Mouse (Mus musculus): ENCODE measurements around the gene Serpinh1. TPM values are rescaled to one million over a fixed set of nuclear protein-coding genes. Genes with fewer than 3 reads are reported as not detected.

Gene Serpinh1
- total and polyA plus RNA-seq, 2 experiments, result 11.7 to 16.2 TPM

DNA sequence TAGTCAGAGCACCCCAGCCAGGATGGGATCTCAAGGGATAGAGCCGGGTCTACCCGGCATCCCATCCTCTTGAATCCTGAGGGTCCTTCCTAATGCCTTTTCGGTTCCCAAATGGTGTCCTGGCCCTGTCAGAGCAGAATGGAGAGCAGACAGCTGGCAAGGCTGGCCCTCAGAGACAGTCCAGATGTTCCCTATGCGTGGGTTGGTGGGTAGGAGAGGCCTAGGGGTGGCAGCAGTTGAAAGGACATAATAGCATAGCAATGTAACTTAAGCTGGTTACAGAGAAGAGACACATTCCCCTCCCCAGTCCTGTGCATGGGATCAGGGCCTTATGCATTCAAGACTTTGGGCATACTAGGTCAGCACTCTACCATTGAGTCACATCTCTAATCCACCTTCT is 42.3 kb upstream of the Serpinh1 start:
- H3K4me3 ChIP-seq (ENCODE audit: insufficient read depth, low read depth, low read length), result no peak overlapping the region
- no peaks in the 10 kb centered on the region for H3K4me1 ChIP-seq (ENCODE audit: control insufficient read depth, insufficient read depth, low read length)
- no peak overlapping the region for H3K27ac ChIP-seq (replicated peaks; ENCODE audit: insufficient read depth, low read depth, low read length)
- no peaks in the 10 kb centered on the region for H3K36me3 ChIP-seq (ENCODE audit: control insufficient read depth, insufficient read depth, low read length)
- no peak for DNase-seq (ENCODE audit: extremely low read depth, low read depth, low spot score)
- TF ChIP-seq CTCF (IDR thresholded peaks at IDR 0.05; ENCODE audit: low read depth, low read length) (no peak), POLR2A (IDR thresholded peaks at IDR 0.05; ENCODE audit: extremely low read depth, insufficient read depth, low read length) (no peak)
- no peak overlapping the region for H3K9ac ChIP-seq (ENCODE audit: low read depth, low read length)
- H3K27me3 ChIP-seq (ENCODE audit: control insufficient read depth, insufficient read depth, low read length), result no peaks in the 10 kb centered on the region
- no peaks in the 10 kb centered on the region for H3K79me2 ChIP-seq (ENCODE audit: control insufficient read depth, insufficient read depth, low read length)
- WGBS, result 91% methylated on average over 4 of the region's 4 CpGs

DNA sequence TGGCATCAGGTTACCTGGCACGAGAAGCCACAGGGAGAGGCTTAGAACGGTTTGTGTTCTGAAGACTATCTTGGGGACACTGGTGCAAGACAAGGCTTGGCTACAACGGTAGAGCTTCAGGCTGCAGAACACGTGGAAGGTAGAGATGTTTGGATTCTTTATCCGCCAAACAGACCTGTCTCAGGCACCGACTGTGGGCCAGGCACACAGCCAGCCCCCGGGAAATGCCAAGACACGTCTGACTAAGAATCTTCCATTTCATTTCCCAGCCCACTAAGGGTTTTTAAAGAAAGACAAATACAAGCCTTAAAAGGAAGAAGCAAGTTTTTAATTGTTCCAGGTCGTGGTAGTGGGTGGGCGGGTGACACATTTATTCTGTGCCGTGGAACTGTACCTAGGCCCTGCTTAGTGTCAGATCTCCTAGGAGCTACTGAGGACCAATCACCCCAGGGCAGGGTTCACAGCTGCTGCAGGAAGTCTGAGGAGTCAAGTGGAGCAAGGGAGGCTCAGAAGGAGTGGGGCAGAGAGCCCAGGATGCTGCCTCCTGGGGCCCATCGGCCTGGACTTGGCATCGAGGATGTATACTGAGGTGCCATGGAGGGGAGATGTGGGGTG is 40.8 kb upstream of the Serpinh1 start:
- no peak for TF ChIP-seq CTCF (IDR thresholded peaks at IDR 0.05; ENCODE audit: low read depth, low read length)
- no peak for TF ChIP-seq POLR2A (IDR thresholded peaks at IDR 0.05; ENCODE audit: extremely low read depth, insufficient read depth, low read length)
- 86% methylated on average over 13 of the region's 13 CpGs for WGBS
- DNase-seq (ENCODE audit: extremely low read depth, low read depth, low spot score), result no peak

DNA sequence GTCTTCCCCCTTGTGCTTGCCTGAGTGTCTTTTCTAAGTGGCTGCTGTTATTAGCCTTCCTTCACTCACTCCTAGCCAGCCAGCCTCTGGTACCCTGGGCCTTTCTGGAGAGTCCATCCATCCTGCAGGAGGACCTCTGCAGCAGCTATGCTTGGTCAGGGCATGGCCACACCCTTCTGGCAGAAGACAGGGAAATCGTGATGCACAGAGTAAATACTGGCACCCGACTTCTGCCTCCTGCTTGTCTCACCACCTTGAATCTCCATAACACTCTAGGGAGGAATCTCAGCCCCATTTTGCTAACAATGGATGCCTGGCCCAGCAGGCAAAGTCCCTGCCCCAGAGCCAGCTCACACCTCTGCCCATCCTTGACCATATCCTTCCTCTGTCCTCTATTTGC is 39.7 kb upstream of the Serpinh1 start:
- no peak for TF ChIP-seq CTCF (IDR thresholded peaks at IDR 0.05; ENCODE audit: low read depth, low read length)
- no peak for TF ChIP-seq POLR2A (IDR thresholded peaks at IDR 0.05; ENCODE audit: extremely low read depth, insufficient read depth, low read length)
- Histone ChIP-seq H3K9ac (ENCODE audit: low read depth, low read length) (no peak overlapping the region), H3K4me1 (ENCODE audit: control insufficient read depth, insufficient read depth, low read length) (no peaks in the 10 kb centered on the region), H3K27me3 (ENCODE audit: control insufficient read depth, insufficient read depth, low read length) (no peaks in the 10 kb centered on the region), H3K27ac (replicated peaks; ENCODE audit: insufficient read depth, low read depth, low read length) (no peak overlapping the region), H3K79me2 (ENCODE audit: control insufficient read depth, insufficient read depth, low read length) (no peaks in the 10 kb centered on the region), H3K4me3 (ENCODE audit: insufficient read depth, low read depth, low read length) (no peak overlapping the region), H3K36me3 (ENCODE audit: control insufficient read depth, insufficient read depth, low read length) (no peaks in the 10 kb centered on the region)
- DNase-seq (ENCODE audit: extremely low read depth, low read depth, low spot score), result no peak
- WGBS, result 62% methylated on average over 2 of the region's 2 CpGs

More for the DNA sequence above, 40.8 kb upstream of the Serpinh1 start:
- Histone ChIP-seq H3K4me1 (ENCODE audit: control insufficient read depth, insufficient read depth, low read length) (no peaks in the 10 kb centered on the region), H3K9ac (ENCODE audit: low read depth, low read length) (no peak overlapping the region), H3K4me3 (ENCODE audit: insufficient read depth, low read depth, low read length) (no peak overlapping the region), H3K79me2 (ENCODE audit: control insufficient read depth, insufficient read depth, low read length) (no peaks in the 10 kb centered on the region), H3K36me3 (ENCODE audit: control insufficient read depth, insufficient read depth, low read length) (no peaks in the 10 kb centered on the region), H3K27ac (replicated peaks; ENCODE audit: insufficient read depth, low read depth, low read length) (no peak overlapping the region), H3K27me3 (ENCODE audit: control insufficient read depth, insufficient read depth, low read length) (no peaks in the 10 kb centered on the region)

DNA sequence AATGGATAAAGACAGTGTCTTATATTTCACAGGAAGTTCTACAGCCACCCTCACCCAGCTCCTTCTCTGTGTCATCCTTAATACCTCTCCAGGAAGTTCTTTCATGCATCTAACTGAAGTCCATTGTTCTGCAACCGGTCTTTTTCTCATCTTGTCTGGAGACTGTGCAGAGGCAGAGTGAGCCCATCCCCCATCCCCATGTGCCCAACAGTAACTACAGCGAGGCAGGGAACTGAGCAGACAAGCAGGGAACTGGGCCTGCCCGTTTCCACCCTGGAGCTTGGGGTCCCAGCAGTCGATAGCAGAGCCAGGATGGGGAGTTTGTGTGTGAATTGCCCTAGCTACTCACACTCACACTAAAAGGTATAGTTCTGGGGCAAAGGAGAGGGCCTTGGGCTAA is 37.5 kb upstream of the Serpinh1 start:
- no peaks in the 10 kb centered on the region for H3K27me3 ChIP-seq (ENCODE audit: control insufficient read depth, insufficient read depth, low read length)
- no peak overlapping the region for H3K9ac ChIP-seq (ENCODE audit: low read depth, low read length)
- no peaks in the 10 kb centered on the region for H3K36me3 ChIP-seq (ENCODE audit: control insufficient read depth, insufficient read depth, low read length)
- 84% methylated on average over 4 of the region's 4 CpGs for WGBS
- TF ChIP-seq POLR2A (IDR thresholded peaks at IDR 0.05; ENCODE audit: extremely low read depth, insufficient read depth, low read length), result no peak
- no peak for TF ChIP-seq CTCF (IDR thresholded peaks at IDR 0.05; ENCODE audit: low read depth, low read length)
- H3K79me2 ChIP-seq (ENCODE audit: control insufficient read depth, insufficient read depth, low read length), result no peaks in the 10 kb centered on the region
- no peaks in the 10 kb centered on the region for H3K4me1 ChIP-seq (ENCODE audit: control insufficient read depth, insufficient read depth, low read length)
- H3K27ac ChIP-seq (replicated peaks; ENCODE audit: insufficient read depth, low read depth, low read length), result no peak overlapping the region
- H3K4me3 ChIP-seq (ENCODE audit: insufficient read depth, low read depth, low read length), result no peak overlapping the region
- no peak for DNase-seq (ENCODE audit: extremely low read depth, low read depth, low spot score)

DNA sequence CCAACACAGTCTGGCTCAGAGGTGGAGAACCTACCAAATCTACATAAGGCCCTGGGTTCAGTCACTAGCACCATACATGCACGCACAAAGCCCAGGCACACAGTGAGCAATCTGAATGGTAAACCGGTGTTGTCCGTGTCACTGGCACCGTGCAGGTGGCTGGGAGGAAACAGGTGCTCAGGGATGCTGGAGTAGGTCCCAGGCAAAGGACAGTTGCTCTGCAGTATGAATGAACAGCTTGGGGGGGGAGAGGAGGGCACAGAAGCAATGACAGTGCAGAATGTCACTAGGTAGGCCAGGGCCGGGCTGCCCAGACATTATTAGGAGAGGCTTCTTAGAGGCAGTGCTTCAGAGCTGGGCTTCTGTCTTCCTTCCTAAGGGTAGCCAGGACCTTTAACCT is 34.3 kb upstream of the Serpinh1 start:
- 98% methylated on average over 5 of the region's 5 CpGs for WGBS

DNA sequence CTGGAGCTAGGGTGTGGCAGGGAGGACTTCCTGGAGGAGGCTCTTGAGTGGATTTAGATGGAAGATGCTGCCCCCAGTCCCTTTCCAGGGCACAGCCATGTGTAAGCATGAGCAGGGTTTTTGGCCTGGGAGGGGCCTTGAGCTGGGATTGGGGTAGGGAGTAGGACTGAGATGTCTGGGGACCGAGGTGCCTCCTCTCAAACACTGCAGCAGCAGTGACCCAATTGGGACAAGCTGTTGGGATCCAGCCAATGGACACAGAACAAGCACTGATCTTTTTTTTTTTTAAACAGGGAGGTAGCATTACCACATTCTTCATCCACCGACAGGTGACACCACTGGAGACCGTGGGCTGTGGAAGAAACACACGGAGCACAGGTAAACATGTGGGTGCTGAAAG is 33.8 kb upstream of the Serpinh1 start:
- no peak overlapping the region for H3K9ac ChIP-seq (ENCODE audit: low read depth, low read length)
- TF ChIP-seq CTCF (IDR thresholded peaks at IDR 0.05; ENCODE audit: low read depth, low read length) (no peak), POLR2A (IDR thresholded peaks at IDR 0.05; ENCODE audit: extremely low read depth, insufficient read depth, low read length) (no peak)
- peak; percentile 34 for DNase-seq (ENCODE audit: extremely low read depth, low read depth, low spot score)
- no peaks in the 10 kb centered on the region for H3K36me3 ChIP-seq (ENCODE audit: control insufficient read depth, insufficient read depth, low read length)
- peaks cover 3% of the 10 kb centered on the region; the same call in 1 of the 2 replicates for H3K27me3 ChIP-seq (ENCODE audit: control insufficient read depth, insufficient read depth, low read length)
- 63% methylated on average over 4 of the region's 4 CpGs for WGBS
- H3K4me1 ChIP-seq (ENCODE audit: control insufficient read depth, insufficient read depth, low read length), result no peaks in the 10 kb centered on the region
- no peak overlapping the region for H3K4me3 ChIP-seq (ENCODE audit: insufficient read depth, low read depth, low read length)
- no peaks in the 10 kb centered on the region for H3K79me2 ChIP-seq (ENCODE audit: control insufficient read depth, insufficient read depth, low read length)
- no peak overlapping the region for H3K27ac ChIP-seq (replicated peaks; ENCODE audit: insufficient read depth, low read depth, low read length)

More for the DNA sequence above, 34.3 kb upstream of the Serpinh1 start:
- no peak for TF ChIP-seq CTCF (IDR thresholded peaks at IDR 0.05; ENCODE audit: low read depth, low read length)
- TF ChIP-seq POLR2A (IDR thresholded peaks at IDR 0.05; ENCODE audit: extremely low read depth, insufficient read depth, low read length), result no peak
- H3K4me3 ChIP-seq (ENCODE audit: insufficient read depth, low read depth, low read length), result no peak overlapping the region
- H3K27ac ChIP-seq (replicated peaks; ENCODE audit: insufficient read depth, low read depth, low read length), result no peak overlapping the region
- no peak for DNase-seq (ENCODE audit: extremely low read depth, low read depth, low spot score)
- H3K79me2 ChIP-seq (ENCODE audit: control insufficient read depth, insufficient read depth, low read length), result no peaks in the 10 kb centered on the region
- H3K4me1 ChIP-seq (ENCODE audit: control insufficient read depth, insufficient read depth, low read length), result no peaks in the 10 kb centered on the region
- H3K27me3 ChIP-seq (ENCODE audit: control insufficient read depth, insufficient read depth, low read length), result no peaks in the 10 kb centered on the region
- H3K9ac ChIP-seq (ENCODE audit: low read depth, low read length), result no peak overlapping the region
- no peaks in the 10 kb centered on the region for H3K36me3 ChIP-seq (ENCODE audit: control insufficient read depth, insufficient read depth, low read length)

Measured in liver, adult 2 months (tissue).